Mouse (Mus musculus): ENCODE measurements around the gene Chka. TPM values are rescaled to one million over a fixed set of nuclear protein-coding genes. Genes with fewer than 3 reads are reported as not detected.

Gene Chka
- polyA plus RNA-seq, 1 experiment: 35.5 TPM

- no peaks in the 10 kb centered on the region for H3K36me3 ChIP-seq (ENCODE audit: control insufficient read depth, insufficient read depth)
- TF ChIP-seq TCF3 (IDR thresholded peaks at IDR 0.05; ENCODE audit: insufficient read length, low read depth) (no peak), REST (IDR thresholded peaks at IDR 0.05; ENCODE audit: insufficient read depth, insufficient read length) (peak; percentile 90), MYOG (IDR thresholded peaks at IDR 0.05; ENCODE audit: control insufficient read depth in 1 of 3, insufficient read depth in 1 of 3, insufficient read length in 2 of 3, low read depth in 2 of 3) (no peak)
- H3K79me2 ChIP-seq (ENCODE audit: control insufficient read depth, insufficient read depth): peaks cover 37% of the 10 kb centered on the region
These were observed 615 bp upstream of the Chka start for GRCm38 (mm10) chr19:3850847-3851469.

GRCm38 (mm10) chr19:3851979-3852681 lies 557 bp downstream of the Chka start:
- peak overlapping the region; percentile 97 for H3ac ChIP-seq (ENCODE audit: control insufficient read depth, insufficient read length)
- peak overlapping the region; percentile 79 for H3K4me2 ChIP-seq (ENCODE audit: low read depth)
- peak overlapping the region; percentile 75 for H3K4me3 ChIP-seq
- peaks cover 48% of the 10 kb centered on the region for H3K79me2 ChIP-seq (ENCODE audit: control insufficient read depth, insufficient read depth)
- H3K36me3 ChIP-seq (ENCODE audit: control insufficient read depth, insufficient read depth): no peaks in the 10 kb centered on the region
- H3K27me3 ChIP-seq (ENCODE audit: control insufficient read depth, insufficient read depth, insufficient read length): no peaks in the 10 kb centered on the region
- TF ChIP-seq POLR2AphosphoS2 (IDR thresholded peaks at IDR 0.05; ENCODE audit: insufficient read length, low read depth) (peak; percentile 38), POLR2A (IDR thresholded peaks at IDR 0.05; ENCODE audit: insufficient read length, low read depth) (peak; percentile 43), MYOG (IDR thresholded peaks at IDR 0.05; ENCODE audit: control insufficient read depth in 1 of 3, insufficient read depth in 1 of 3, insufficient read length in 2 of 3, low read depth in 2 of 3) (no peak)

More at GRCm38 (mm10) chr19:3850847-3851469, 615 bp upstream of the Chka start:
- H3K4me3 ChIP-seq: peak overlapping the region; percentile 75
- peak overlapping the region; percentile 85 for H3K4me2 ChIP-seq (ENCODE audit: low read depth)
- no peaks in the 10 kb centered on the region for H3K27me3 ChIP-seq (ENCODE audit: control insufficient read depth, insufficient read depth, insufficient read length)
- peak overlapping the region; percentile 97 for H3ac ChIP-seq (ENCODE audit: control insufficient read depth, insufficient read length)

- no peak for TF ChIP-seq CEBPB (IDR thresholded peaks at IDR 0.05; ENCODE audit: insufficient read depth, poor library complexity, severe bottlenecking)
- TF ChIP-seq POLR2AphosphoS2 (IDR thresholded peaks at IDR 0.05; ENCODE audit: insufficient read length, low read depth): no peak
- TF ChIP-seq MAX (IDR thresholded peaks at IDR 0.05; ENCODE audit: low read depth): no peak
- no peak for TF ChIP-seq TCF3 (IDR thresholded peaks at IDR 0.05; ENCODE audit: insufficient read length, low read depth)
- no peak for TF ChIP-seq USF1 (IDR thresholded peaks at IDR 0.05; ENCODE audit: low read depth)
- no peak for TF ChIP-seq TCF12 (IDR thresholded peaks at IDR 0.05; ENCODE audit: insufficient read depth, poor library complexity, severe bottlenecking)
- TF ChIP-seq E2F4 (IDR thresholded peaks at IDR 0.05; ENCODE audit: insufficient read depth): no peak
- no peak for TF ChIP-seq REST (IDR thresholded peaks at IDR 0.05; ENCODE audit: insufficient read depth, insufficient read length)
- no peak for TF ChIP-seq MYOD1 (IDR thresholded peaks at IDR 0.05; ENCODE audit: control insufficient read depth in 1 of 3, insufficient read length in 2 of 3, low read depth in 2 of 3)
- TF ChIP-seq SRF (IDR thresholded peaks at IDR 0.05; ENCODE audit: control insufficient read depth, insufficient read length, low read depth): no peak
- TF ChIP-seq POLR2A (IDR thresholded peaks at IDR 0.05; ENCODE audit: insufficient read length, low read depth): no peak
- H3K4me3 ChIP-seq: peak overlapping the region; percentile 75
- H3K79me2 ChIP-seq (ENCODE audit: control insufficient read depth, insufficient read depth): peaks cover 58% of the 10 kb centered on the region
- H3K36me3 ChIP-seq (ENCODE audit: control insufficient read depth, insufficient read depth): no peaks in the 10 kb centered on the region
- peak overlapping the region; percentile 79 for H3K4me2 ChIP-seq (ENCODE audit: low read depth)
- H3ac ChIP-seq (ENCODE audit: control insufficient read depth, insufficient read length): no peak overlapping the region
- no peaks in the 10 kb centered on the region for H3K27me3 ChIP-seq (ENCODE audit: control insufficient read depth, insufficient read depth, insufficient read length)
These were observed 1.5 kb downstream of the Chka start for GRCm38 (mm10) chr19:3853121-3853520.

GRCm38 (mm10) chr19:3853891-3854290 lies 2.3 kb downstream of the Chka start:
- peak overlapping the region; percentile 79 for H3K4me2 ChIP-seq (ENCODE audit: low read depth)

GRCm38 (mm10) chr19:3855091-3855490 lies 3.5 kb downstream of the Chka start:
- Histone ChIP-seq H3K36me3 (ENCODE audit: control insufficient read depth, insufficient read depth) (no peaks in the 10 kb centered on the region), H3ac (ENCODE audit: control insufficient read depth, insufficient read length) (no peak overlapping the region), H3K4me3 (no peak overlapping the region), H3K79me2 (ENCODE audit: control insufficient read depth, insufficient read depth) (peaks cover 78% of the 10 kb centered on the region), H3K27me3 (ENCODE audit: control insufficient read depth, insufficient read depth, insufficient read length) (no peaks in the 10 kb centered on the region), H3K4me2 (ENCODE audit: low read depth) (peak overlapping the region; percentile 56)
- TF ChIP-seq E2F4 (IDR thresholded peaks at IDR 0.05; ENCODE audit: insufficient read depth) (no peak), MAX (IDR thresholded peaks at IDR 0.05; ENCODE audit: low read depth) (no peak), SRF (IDR thresholded peaks at IDR 0.05; ENCODE audit: control insufficient read depth, insufficient read length, low read depth) (no peak), USF1 (IDR thresholded peaks at IDR 0.05; ENCODE audit: low read depth) (no peak), TCF12 (IDR thresholded peaks at IDR 0.05; ENCODE audit: insufficient read depth, poor library complexity, severe bottlenecking) (no peak), POLR2A (IDR thresholded peaks at IDR 0.05; ENCODE audit: insufficient read length, low read depth) (no peak), POLR2AphosphoS2 (IDR thresholded peaks at IDR 0.05; ENCODE audit: insufficient read length, low read depth) (no peak), CEBPB (IDR thresholded peaks at IDR 0.05; ENCODE audit: insufficient read depth, poor library complexity, severe bottlenecking) (no peak), MYOG (IDR thresholded peaks at IDR 0.05; ENCODE audit: control insufficient read depth in 1 of 3, insufficient read depth in 1 of 3, insufficient read length in 2 of 3, low read depth in 2 of 3) (no peak), TCF3 (IDR thresholded peaks at IDR 0.05; ENCODE audit: insufficient read length, low read depth) (no peak), MYOD1 (IDR thresholded peaks at IDR 0.05; ENCODE audit: control insufficient read depth in 1 of 3, insufficient read length in 2 of 3, low read depth in 2 of 3) (no peak), REST (IDR thresholded peaks at IDR 0.05; ENCODE audit: insufficient read depth, insufficient read length) (no peak)

More at GRCm38 (mm10) chr19:3853891-3854290, 2.3 kb downstream of the Chka start:
- Histone ChIP-seq H3K79me2 (ENCODE audit: control insufficient read depth, insufficient read depth) (peaks cover 66% of the 10 kb centered on the region), H3K36me3 (ENCODE audit: control insufficient read depth, insufficient read depth) (no peaks in the 10 kb centered on the region), H3ac (ENCODE audit: control insufficient read depth, insufficient read length) (no peak overlapping the region), H3K4me3 (peak overlapping the region; percentile 75), H3K27me3 (ENCODE audit: control insufficient read depth, insufficient read depth, insufficient read length) (no peaks in the 10 kb centered on the region)
- TF ChIP-seq MYOG (IDR thresholded peaks at IDR 0.05; ENCODE audit: control insufficient read depth in 1 of 3, insufficient read depth in 1 of 3, insufficient read length in 2 of 3, low read depth in 2 of 3): no peak
- no peak for TF ChIP-seq SRF (IDR thresholded peaks at IDR 0.05; ENCODE audit: control insufficient read depth, insufficient read length, low read depth)
- TF ChIP-seq TCF12 (IDR thresholded peaks at IDR 0.05; ENCODE audit: insufficient read depth, poor library complexity, severe bottlenecking): no peak
- no peak for TF ChIP-seq E2F4 (IDR thresholded peaks at IDR 0.05; ENCODE audit: insufficient read depth)
- no peak for TF ChIP-seq TCF3 (IDR thresholded peaks at IDR 0.05; ENCODE audit: insufficient read length, low read depth)
- no peak for TF ChIP-seq REST (IDR thresholded peaks at IDR 0.05; ENCODE audit: insufficient read depth, insufficient read length)
- TF ChIP-seq USF1 (IDR thresholded peaks at IDR 0.05; ENCODE audit: low read depth): no peak
- no peak for TF ChIP-seq CEBPB (IDR thresholded peaks at IDR 0.05; ENCODE audit: insufficient read depth, poor library complexity, severe bottlenecking)
- TF ChIP-seq MAX (IDR thresholded peaks at IDR 0.05; ENCODE audit: low read depth): no peak
- TF ChIP-seq MYOD1 (IDR thresholded peaks at IDR 0.05; ENCODE audit: control insufficient read depth in 1 of 3, insufficient read length in 2 of 3, low read depth in 2 of 3): no peak
- TF ChIP-seq POLR2AphosphoS2 (IDR thresholded peaks at IDR 0.05; ENCODE audit: insufficient read length, low read depth): no peak
- TF ChIP-seq POLR2A (IDR thresholded peaks at IDR 0.05; ENCODE audit: insufficient read length, low read depth): no peak
